Mouse (Mus musculus) forebrain, embryonic 10.5 days (tissue): ENCODE results near the gene Lgals9. TPM values are rescaled to one million over a fixed set of nuclear protein-coding genes. Genes with fewer than 3 reads are reported as not detected.

Experiments
- DNase-seq: peaks from one replicate; pipeline ENCODE4 v3.0.0-alpha.2; 2017; ENCODE audit warnings: low spot score; ENCODE audit errors: extremely low spot score
- H3K27ac ChIP-seq: fragments of 300-500 bp; sonication (generic); 2 replicates; pipeline ENCODE4 v1.5.1; 2016; ENCODE audit warnings: mild to moderate bottlenecking
- H3K27me3 ChIP-seq: fragments of 300-500 bp; sonication (generic); 2 replicates; pipeline ENCODE4 v1.6.1; 2016; ENCODE audit warnings: mild to moderate bottlenecking; ENCODE audit not compliant: poor library complexity, severe bottlenecking
- H3K36me3 ChIP-seq: fragments of 300-500 bp; sonication (generic); replicated peaks from 2 replicates; pipeline ENCODE4 v1.6.1; 2016; ENCODE audit warnings: mild to moderate bottlenecking, moderate library complexity
- H3K4me1 ChIP-seq: fragments of 300-500 bp; sonication (generic); 2 replicates; pipeline ENCODE4 v1.6.1; 2016
- H3K4me3 ChIP-seq: fragments of 300-500 bp; sonication (generic); 2 replicates; pipeline ENCODE4 v1.5.1; 2016; ENCODE audit warnings: mild to moderate bottlenecking, moderate library complexity
- H3K9me3 ChIP-seq: fragments of 300-500 bp; sonication (generic); 2 replicates; pipeline ENCODE4 v1.6.1; 2016; ENCODE audit warnings: mild to moderate bottlenecking, moderate library complexity
- WGBS: fragments of 180-500 bp; shearing (Covaris S2); methylation state at CpG from one replicate; pipeline ENCODE4 v1.1.7; 2016; 5-methylcytosine and 5-hydroxymethylcytosine counted together
- polyA plus RNA-seq: library from polyadenylated mRNA; unstranded; fragments of >200 nt; fragmentation: Nextera tagmentation; extraction: Ambion mirVana; gene quantifications from 2 replicates; pipeline ENCODE4 v1.2.1, GENCODE M21; 2016

Gene Lgals9
- polyA plus RNA-seq, 1 experiment from 2014 or later: 2.6 TPM

DNA sequence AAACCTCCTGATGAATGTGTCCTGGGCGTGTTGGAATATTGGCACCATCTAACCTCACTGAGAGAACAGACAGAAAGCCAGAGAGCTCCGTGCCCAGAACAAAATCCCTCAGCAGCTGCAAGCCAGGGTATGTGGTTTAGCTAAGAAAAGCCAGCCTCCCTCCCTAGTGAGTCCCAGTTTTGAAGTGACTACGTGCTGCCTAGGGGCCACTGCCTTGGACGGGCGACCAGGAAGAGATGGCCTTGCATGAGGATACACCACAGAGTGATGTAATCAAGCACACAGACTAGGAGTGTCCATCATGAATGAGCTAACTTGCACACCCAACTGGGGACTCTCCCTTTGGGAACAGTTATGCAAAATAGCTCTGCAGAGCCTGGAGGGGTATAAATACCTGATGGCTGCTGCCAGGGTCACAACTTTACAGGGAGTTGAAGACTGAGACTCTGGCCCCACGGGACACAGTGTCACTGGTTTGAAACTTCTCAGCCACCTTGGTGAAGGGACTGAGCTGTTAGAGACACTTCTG, 64.3 kb downstream of the Lgals9 start, which contains the start of gene Nos2:
TSS of gene Nos2 (plus strand) at position 377 of the 529 bp plus-strand sequence.
- H3K27me3 ChIP-seq: peaks cover 38% of the 10 kb centered on the region
- H3K4me1 ChIP-seq: peaks cover 23% of the 10 kb centered on the region
- WGBS: 59% methylated on average over 6 of the region's 6 CpGs
- no peak for DNase-seq
- no peak within 1 kb of the TSS for H3K4me3 ChIP-seq
- no peaks in the 10 kb centered on the region for H3K36me3 ChIP-seq
- H3K27ac ChIP-seq: no peak within 1 kb of the TSS
- H3K9me3 ChIP-seq: no peaks in the 10 kb centered on the region

GRCm38 (mm10) chr11:78919745-78920144, 65.0 kb downstream of the Lgals9 start:
- no peak for DNase-seq
- 80% methylated on average over 4 of the region's 4 CpGs for WGBS
- no peaks in the 10 kb centered on the region for H3K9me3 ChIP-seq
- peaks cover 31% of the 10 kb centered on the region for H3K27me3 ChIP-seq
- H3K4me3 ChIP-seq: no peak overlapping the region
- no peak overlapping the region for H3K27ac ChIP-seq
- H3K4me1 ChIP-seq: peaks cover 16% of the 10 kb centered on the region
- H3K36me3 ChIP-seq: no peaks in the 10 kb centered on the region

DNA sequence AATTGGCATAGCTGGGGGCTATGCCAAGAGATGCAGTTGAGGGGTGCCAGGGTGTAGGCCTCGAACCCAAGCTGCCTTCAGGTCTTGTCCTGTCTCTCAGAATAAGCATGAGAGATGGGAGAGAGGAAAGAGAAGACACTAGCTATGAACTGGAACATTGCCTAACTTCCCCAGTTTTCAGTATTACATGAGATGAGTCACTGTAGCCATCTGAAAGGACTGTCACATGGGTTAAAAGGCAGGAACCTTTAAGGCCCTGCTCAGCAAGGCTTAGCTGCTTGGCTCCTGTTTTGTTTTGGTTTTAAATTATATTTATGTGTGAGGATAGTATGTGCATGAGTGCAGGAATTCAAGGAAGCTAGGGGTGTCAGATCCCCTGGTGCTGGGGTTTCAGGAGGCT, 68.3 kb downstream of the Lgals9 start:
- no peak overlapping the region for H3K27ac ChIP-seq
- H3K4me3 ChIP-seq: no peak overlapping the region
- WGBS: 81% methylated on average over 1 of the region's 1 CpGs
- H3K36me3 ChIP-seq: no peaks in the 10 kb centered on the region
- peaks cover 4% of the 10 kb centered on the region; the same call in 1 of the 2 replicates for H3K27me3 ChIP-seq
- DNase-seq: no peak
- no peaks in the 10 kb centered on the region for H3K4me1 ChIP-seq
- H3K9me3 ChIP-seq: no peaks in the 10 kb centered on the region

- no peak for DNase-seq
- Histone ChIP-seq H3K27ac (no peak overlapping the region), H3K4me3 (no peak overlapping the region), H3K9me3 (no peaks in the 10 kb centered on the region), H3K4me1 (no peaks in the 10 kb centered on the region), H3K36me3 (no peaks in the 10 kb centered on the region), H3K27me3 (no peaks in the 10 kb centered on the region)
- WGBS: 90% methylated on average over 6 of the region's 6 CpGs
Measured at GRCm38 (mm10) chr11:78915473-78915872, 69.3 kb downstream of the Lgals9 start.

Other genes with a start within 250 kb of the Lgals9 start
- gene Ccnq, start 233.2 kb downstream of the Lgals9 start, polyA plus RNA-seq: 40.1 and 40.8 TPM in 2 replicates
- gene Lyrm9, start 158.4 kb downstream of the Lgals9 start, polyA plus RNA-seq: 23.4 and 26.2 TPM in 2 replicates
- 0.89 and 0.93 TPM in 2 replicates for gene Nos2, start 64.2 kb downstream of the Lgals9 start, polyA plus RNA-seq
- 1.9 and 2.8 TPM in 2 replicates for gene Ksr1, start 161.5 kb upstream of the Lgals9 start, polyA plus RNA-seq